Mouse (Mus musculus) CH12.LX (cell line): ENCODE results near the gene Zg16.

Experiments used
- BHLHE40 ChIP-seq: IDR thresholded peaks from 2 replicates; pipeline ENCODE4 v1.6.1; 2011; ENCODE audit warnings: mild to moderate bottlenecking, low read depth, low read length, improper control_type of control experiment
- CTCF ChIP-seq, 2 experiments: IDR thresholded peaks in 1 of 2; conservative IDR thresholded peaks in 1 of 2; 2 replicates each; pipeline ENCODE4 v1.5.1; 2011 to 2012; ENCODE audit warnings: low read depth in 2 of 2, low read length in 2 of 2, improper control_type of control experiment in 1 of 2, inconsistent platforms in 1 of 2, mild to moderate bottlenecking in 1 of 2, moderate library complexity in 1 of 2
- ETS1 ChIP-seq: conservative IDR thresholded peaks from 2 replicates; pipeline ENCODE4 v1.6.1; 2012; ENCODE audit warnings: low read depth, mild to moderate bottlenecking, inconsistent platforms, low read length, improper control_type of control experiment, moderate library complexity
- MAX ChIP-seq: IDR thresholded peaks from 2 replicates; pipeline ENCODE4 v1.6.1; 2011; ENCODE audit warnings: low read length, improper control_type of control experiment
- MAZ ChIP-seq: IDR thresholded peaks from 2 replicates; pipeline ENCODE4 v1.6.1; 2012; ENCODE audit warnings: low read depth, mild to moderate bottlenecking, inconsistent platforms, low read length, improper control_type of control experiment, moderate library complexity
- MYC ChIP-seq: IDR thresholded peaks from 2 replicates; pipeline ENCODE4 v1.6.1; 2011; ENCODE audit warnings: low read depth, mild to moderate bottlenecking, improper control_type of control experiment, low read length
- POLR2A ChIP-seq: IDR thresholded peaks from 2 replicates; pipeline ENCODE4 v1.6.1; 2011; ENCODE audit warnings: low read depth, mild to moderate bottlenecking, improper control_type of control experiment, low read length
- SMC3 ChIP-seq: IDR thresholded peaks from 2 replicates; pipeline ENCODE4 v1.6.1; 2011; ENCODE audit warnings: low read depth, low read length, improper control_type of control experiment
- TBP ChIP-seq: conservative IDR thresholded peaks from 2 replicates; pipeline ENCODE4 v1.6.1; 2011; ENCODE audit warnings: low read depth, low read length, improper control_type of control experiment
- UBTF ChIP-seq: IDR thresholded peaks from 2 replicates; pipeline ENCODE4 v1.6.1; 2012; ENCODE audit warnings: low read depth, mild to moderate bottlenecking, inconsistent platforms, low read length, improper control_type of control experiment, moderate library complexity
- ZNF384 ChIP-seq: IDR thresholded peaks from 2 replicates; pipeline ENCODE4 v1.6.1; 2012; ENCODE audit warnings: low read depth, low read length, improper control_type of control experiment, inconsistent platforms

DNA sequence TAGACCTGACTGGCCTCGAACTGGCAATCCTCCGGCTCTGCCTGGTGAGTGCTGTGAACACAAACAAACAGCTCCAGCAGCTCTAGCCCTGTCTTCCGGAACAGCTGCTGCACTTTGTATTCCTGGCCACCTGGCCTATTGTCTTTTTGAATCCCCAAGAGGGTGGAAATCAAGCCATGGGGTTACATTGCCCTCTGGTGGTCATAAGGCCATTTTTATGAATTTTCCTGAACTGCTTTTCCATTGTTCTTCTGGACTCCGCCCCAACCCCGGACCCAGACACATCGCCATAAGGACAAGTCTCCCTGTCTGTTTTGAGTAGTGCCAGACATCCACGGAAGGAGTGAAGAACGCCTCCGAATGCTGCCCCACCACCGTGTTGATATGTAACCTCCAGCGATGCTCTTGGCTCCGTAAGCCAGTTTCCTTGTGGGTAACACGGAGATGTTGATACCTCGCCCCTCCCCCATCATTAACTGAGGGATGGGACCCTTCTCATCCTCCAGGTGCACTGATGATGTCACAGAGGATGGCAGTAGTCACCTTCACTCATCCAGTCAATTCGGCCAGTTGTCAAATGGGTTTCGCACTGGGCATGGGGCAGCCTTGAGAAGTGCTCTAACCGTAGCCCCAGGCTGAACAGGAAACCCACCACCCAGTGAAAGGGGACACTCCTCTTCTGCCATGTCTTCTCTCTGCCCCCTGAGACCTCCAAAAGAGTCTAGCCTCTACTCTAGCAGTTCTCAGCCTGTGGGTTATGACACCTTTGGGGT lies 17.6 kb upstream of the Zg16 start:
- TF ChIP-seq ETS1 (peak; percentile 66), CTCF (conservative IDR thresholded peaks at IDR 0.05 in 1 of 2, IDR thresholded peaks at IDR 0.05 in 1 of 2; ENCODE audit: low read depth in 2 of 2, low read length in 2 of 2) (peak; percentile 72 to 98), ZNF384 (no peak), UBTF (no peak), TBP (no peak), MAZ (no peak), BHLHE40 (peak; percentile 48; the same call in 1 of the 2 replicates), SMC3 (peak; percentile 98), MYC (peak; percentile 57; the same call in 1 of the 2 replicates), MAX (no peak), POLR2A (no peak)
